ENCODE assay signal across 8 mouse cellular contexts in genomic region chr6:89286700-89287428, GRCm38 (mm10).
DNase-seq lines count a peak whose midpoint lies in the region; ATAC-seq and TF ChIP-seq lines count a peak whose summit lies in the region.

No protein-coding gene starts in this region.

- no peak overlapping the region for H3K4me2 ChIP-seq in liver, postnatal 0 days (ENCODE audit: low read depth, low read length)
- no peak overlapping the region for H3K4me2 ChIP-seq in neural tube, embryonic 12.5 days (replicated peaks)

- WGBS in liver, postnatal 0 days (ENCODE audit: insufficient replicate concordance): 49% methylated on average over 6 of the region's 6 CpGs
- 47% methylated on average over 6 of the region's 6 CpGs for WGBS in neural tube, embryonic 12.5 days

- no peaks in the 10 kb centered on the region for H3K36me3 ChIP-seq in liver, postnatal 0 days (replicated peaks; ENCODE audit: insufficient read depth, low read length)
- H3K36me3 ChIP-seq in neural tube, embryonic 12.5 days: no peaks in the 10 kb centered on the region

- TF ChIP-seq CTCF in liver, postnatal 0 days (IDR thresholded peaks at IDR 0.05; ENCODE audit: low read depth): no peak

- DNase-seq in ovary, adult 18-20 months (ENCODE audit: low spot score): peak; percentile 51
- DNase-seq in ovary, postnatal 10 days (ENCODE audit: low spot score): no peak
- DNase-seq in adrenal gland, postnatal 14 days: peak; percentile 91
- DNase-seq in forelimb bud, embryonic 11.5 days (ENCODE audit: low read depth, low spot score): peak; percentile 31
- peak; percentile 62 for DNase-seq in liver, postnatal 0 days
- DNase-seq in right cerebral cortex, postnatal 25 days: no peak
- DNase-seq in cerebellum, adult 9-10 months: no peak

- H3K4me1 ChIP-seq in liver, postnatal 0 days (ENCODE audit: insufficient read depth): peaks cover 3% of the 10 kb centered on the region; the same call in 1 of the 2 replicates
- H3K4me1 ChIP-seq in neural tube, embryonic 12.5 days: peaks cover 18% of the 10 kb centered on the region

- H3K27me3 ChIP-seq in liver, postnatal 0 days (ENCODE audit: insufficient read depth, low read length): 0 out of 2 replicates have a peak, but pooled peaks cover 3% of the 10 kb centered on the region
- H3K27me3 ChIP-seq in neural tube, embryonic 12.5 days (replicated peaks): peaks cover 4% of the 10 kb centered on the region

- peak; percentile 85 for ATAC-seq in liver, postnatal 0 days
- ATAC-seq in neural tube, embryonic 12.5 days (ENCODE audit: low FRiP score, low read depth): peak; percentile 46; the same call in 1 of the 2 replicates

- no peak for TF ChIP-seq EP300 in liver, postnatal 0 days (IDR thresholded peaks at IDR 0.05; ENCODE audit: low read depth)

- H3K9ac ChIP-seq in liver, postnatal 0 days (replicated peaks): no peak overlapping the region
- no peak overlapping the region for H3K9ac ChIP-seq in neural tube, embryonic 12.5 days

- no peak overlapping the region for H3K27ac ChIP-seq in liver, postnatal 0 days (ENCODE audit: low read depth)
- no peak overlapping the region for H3K27ac ChIP-seq in neural tube, embryonic 12.5 days

- no peak overlapping the region for H3K4me3 ChIP-seq in liver, postnatal 0 days (ENCODE audit: low read depth, low read length)
- no peak overlapping the region for H3K4me3 ChIP-seq in neural tube, embryonic 12.5 days

- H3K9me3 ChIP-seq in liver, postnatal 0 days (ENCODE audit: low read length): no peaks in the 10 kb centered on the region
- H3K9me3 ChIP-seq in neural tube, embryonic 12.5 days: 0 out of 2 replicates have a peak, but pooled peaks cover 4% of the 10 kb centered on the region

Comparison
In these comparisons a context has a peak if more than half of its experiments do, and no peak if none do; other contexts are left out.
1. DNase-seq: peak in ovary, adult 18-20 months (single experiment), adrenal gland, postnatal 14 days (single experiment), forelimb bud, embryonic 11.5 days (single experiment) and liver, postnatal 0 days (single experiment); none in ovary, postnatal 10 days (single experiment), right cerebral cortex, postnatal 25 days (single experiment) and cerebellum, adult 9-10 months (single experiment).